Mouse (Mus musculus) brown adipose tissue, adult 24 weeks (tissue): ENCODE results near the gene Tspear. TPM values are rescaled to one million over a fixed set of nuclear protein-coding genes. Genes with fewer than 3 reads are reported as not detected.
"Not testable (repeated sequence)": the region's sequence is repeated elsewhere in the genome, so short reads cannot be mapped to it uniquely, and the experiment has no call there.

Experiments
- H3K27ac ChIP-seq: fragments of 200-500 bp; replicated peaks from 2 replicates; pipeline ENCODE4 v1.5.1; 2012; ENCODE audit warnings: low read depth, mild to moderate bottlenecking, low read length
- H3K4me1 ChIP-seq: fragments of 200-500 bp; 2 replicates; pipeline ENCODE4 v1.6.1; 2012; ENCODE audit warnings: low read length, mixed read lengths; ENCODE audit not compliant: control insufficient read depth, insufficient read depth, insufficient read length
- H3K4me3 ChIP-seq: fragments of 200-500 bp; 2 replicates; pipeline ENCODE4 v1.5.1; 2012; ENCODE audit warnings: low read depth, mild to moderate bottlenecking, low read length, moderate library complexity; ENCODE audit not compliant: insufficient read depth
- polyA plus RNA-seq: library from polyadenylated mRNA; stranded (reverse); fragments of >200 nt; gene quantifications from 2 replicates; pipeline ENCODE4 v1.2.4, GENCODE M21; 2012; ENCODE audit not compliant: missing spikeins, insufficient read depth, insufficient read length

Tspear gene
- polyA plus RNA-seq, 1 experiment, result not detected

- Histone ChIP-seq H3K27ac (no peak overlapping the region), H3K4me1 (no peaks in the 10 kb centered on the region), H3K4me3 (no peak overlapping the region)
Observed at GRCm38 (mm10) chr10:77682994-77683393, 3.4 kb upstream of the Tspear start.

- Histone ChIP-seq H3K4me1 (no peaks in the 10 kb centered on the region), H3K4me3 (no peak overlapping the region), H3K27ac (no peak overlapping the region)
Observed at GRCm38 (mm10) chr10:77684181-77684580, 2.2 kb upstream of the Tspear start.

GRCm38 (mm10) chr10:77687021-77687420 is 652 bp downstream of the Tspear start:
- no peak overlapping the region for H3K27ac ChIP-seq

GRCm38 (mm10) chr10:77690356-77690807 is 4.0 kb downstream of the Tspear start, which contains the start of gene Gm19402:
Gene Gm19402, minus strand, starts transcription at chr10:77690757.
- H3K4me1 ChIP-seq, H3K27ac ChIP-seq, H3K4me3 ChIP-seq: not testable (repeated sequence)

More at GRCm38 (mm10) chr10:77687021-77687420, 652 bp downstream of the Tspear start:
- H3K4me1 ChIP-seq, result no peaks in the 10 kb centered on the region
- no peak overlapping the region for H3K4me3 ChIP-seq

- H3K27ac ChIP-seq, result no peak within 1 kb of the TSS
- H3K4me3 ChIP-seq, result no peak within 1 kb of the TSS
- H3K4me1 ChIP-seq, result no peaks in the 10 kb centered on the region
Observed at GRCm38 (mm10) chr10:77697133-77697532, 10.8 kb downstream of the Tspear start, which contains the start of gene Gm9508. Gene Gm9508, minus strand, starts transcription at chr10:77697233.

GRCm38 (mm10) chr10:77706326-77706725 is 20.0 kb downstream of the Tspear start, which contains the start of gene Gm10272:
Gene Gm10272, plus strand, starts transcription at chr10:77706626.
- Histone ChIP-seq H3K27ac (no peak within 1 kb of the TSS), H3K4me3 (no peak within 1 kb of the TSS), H3K4me1 (no peaks in the 10 kb centered on the region)

- Histone ChIP-seq H3K4me3 (no peak overlapping the region), H3K4me1 (no peaks in the 10 kb centered on the region), H3K27ac (no peak overlapping the region)
Observed at GRCm38 (mm10) chr10:77709831-77710230, 23.5 kb downstream of the Tspear start.

GRCm38 (mm10) chr10:77711157-77711556 is 24.8 kb downstream of the Tspear start, which contains the start of gene Gm10024:
Gene Gm10024, plus strand, starts transcription at chr10:77711457.
- H3K27ac ChIP-seq, H3K4me3 ChIP-seq, H3K4me1 ChIP-seq: not testable (repeated sequence)

- H3K27ac ChIP-seq, result no peak overlapping the region; the same call in 1 of the 2 replicates
- H3K4me3 ChIP-seq, result no peak overlapping the region
- no peaks in the 10 kb centered on the region for H3K4me1 ChIP-seq
Observed at GRCm38 (mm10) chr10:77713734-77714133, 27.4 kb downstream of the Tspear start.

GRCm38 (mm10) chr10:77715507-77715906 is 29.1 kb downstream of the Tspear start, which contains the start of gene Gm10142:
Gene Gm10142, plus strand, starts transcription at chr10:77715807.
- Histone ChIP-seq H3K4me3 (no peak within 1 kb of the TSS), H3K27ac (no peak within 1 kb of the TSS), H3K4me1 (no peaks in the 10 kb centered on the region)

- H3K27ac ChIP-seq, H3K4me3 ChIP-seq, H3K4me1 ChIP-seq: not testable (repeated sequence)
Observed at GRCm38 (mm10) chr10:77720299-77720698, 33.9 kb downstream of the Tspear start, which contains the start of gene Krtap12-1. Gene Krtap12-1, plus strand, starts transcription at chr10:77720599.

- no peak overlapping the region for H3K27ac ChIP-seq
- H3K4me1 ChIP-seq, result no peaks in the 10 kb centered on the region
- no peak overlapping the region for H3K4me3 ChIP-seq
Observed at GRCm38 (mm10) chr10:77724855-77725254, 38.5 kb downstream of the Tspear start.

- no peak within 1 kb of the TSS for H3K27ac ChIP-seq
- no peak within 1 kb of the TSS for H3K4me3 ChIP-seq
- H3K4me1 ChIP-seq, result no peaks in the 10 kb centered on the region
Observed at GRCm38 (mm10) chr10:77726186-77726585, 39.8 kb downstream of the Tspear start, which contains the start of gene Gm10100. Gene Gm10100, plus strand, starts transcription at chr10:77726486.

GRCm38 (mm10) chr10:77728280-77728679 is 41.9 kb downstream of the Tspear start:
- Histone ChIP-seq H3K27ac (no peak overlapping the region), H3K4me1 (no peaks in the 10 kb centered on the region), H3K4me3 (no peak overlapping the region)

GRCm38 (mm10) chr10:77729241-77729640 is 42.9 kb downstream of the Tspear start:
- no peak overlapping the region for H3K27ac ChIP-seq
- H3K4me3 ChIP-seq, result no peak overlapping the region
- H3K4me1 ChIP-seq, result no peaks in the 10 kb centered on the region

- Histone ChIP-seq H3K27ac (no peak overlapping the region), H3K4me1 (no peaks in the 10 kb centered on the region), H3K4me3 (no peak overlapping the region)
Observed at GRCm38 (mm10) chr10:77735928-77736327, 49.6 kb downstream of the Tspear start.
